Comparison of ENCODE assay signal across 8 mouse cellular contexts in the genomic region with DNA sequence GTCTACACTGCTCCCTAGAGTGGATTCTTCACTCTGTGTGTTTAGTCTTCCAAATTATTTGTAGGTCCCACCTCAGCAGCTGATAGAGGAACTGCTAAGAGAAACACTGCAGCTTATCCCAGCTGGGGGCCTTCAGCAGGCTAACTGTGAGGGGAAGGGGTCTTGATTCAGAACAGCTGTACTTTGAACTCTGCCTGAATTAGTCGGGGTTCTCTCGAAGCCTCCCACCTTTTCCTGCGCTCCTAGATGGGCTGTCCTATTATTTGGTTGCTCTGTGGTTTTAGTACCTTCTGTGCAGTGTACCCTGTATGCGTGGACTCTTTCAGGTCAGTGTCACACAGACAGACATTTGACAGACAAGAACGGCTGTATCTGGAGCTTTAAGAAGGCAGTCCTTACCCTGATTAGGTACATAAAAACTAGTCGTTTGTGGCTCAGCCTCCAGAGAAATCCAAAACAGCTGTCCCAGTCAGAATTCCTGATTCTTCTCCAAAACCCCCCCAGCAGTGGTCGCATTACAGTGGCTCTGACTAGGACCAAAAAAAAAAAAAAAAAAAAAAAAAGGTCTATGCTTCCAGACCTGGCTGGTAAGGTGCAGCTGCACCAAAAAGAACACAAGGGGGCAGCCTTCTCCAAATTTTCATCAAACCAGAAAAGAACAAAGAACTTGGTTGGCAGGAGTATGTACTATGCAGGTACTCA.
A peak's percentile ranks its signal among the peaks of the same experiment; 100 is the strongest.
DNase-seq lines count a peak whose midpoint lies in the region; ATAC-seq and TF ChIP-seq lines count a peak whose summit lies in the region.

No protein-coding gene starts in this region.

- in situ Hi-C loops in Patski (cut with MboI; ENCODE audit: low pct_unique_long_range_greater_than_20kb), result loop anchor here (10.0 to 25.0 kb wide), 2 partner anchors 497 to 769 kb away; no protein-coding TSS in a partner anchor

- H3K4me3 ChIP-seq in heart, embryonic 15.5 days, result no peak overlapping the region
- H3K4me3 ChIP-seq in kidney, embryonic 15.5 days (replicated peaks), result no peak overlapping the region
- no peak overlapping the region for H3K4me3 ChIP-seq in limb, embryonic 15.5 days
- no peak overlapping the region for H3K4me3 ChIP-seq in neural tube, embryonic 11.5 days (ENCODE audit: low read depth, low read length)

- no peaks in the 10 kb centered on the region for H3K27me3 ChIP-seq in Patski
- no peaks in the 10 kb centered on the region for H3K27me3 ChIP-seq in heart, embryonic 15.5 days
- H3K27me3 ChIP-seq in kidney, embryonic 15.5 days, result no peaks in the 10 kb centered on the region
- H3K27me3 ChIP-seq in limb, embryonic 15.5 days, result no peaks in the 10 kb centered on the region
- H3K27me3 ChIP-seq in neural tube, embryonic 11.5 days (ENCODE audit: control insufficient read depth, insufficient read depth, low read length), result no peaks in the 10 kb centered on the region

- peak; percentile 65 for ATAC-seq in Patski
- 0 out of 2 replicates have a peak, but pooled peaks have one; percentile 72 for ATAC-seq in heart, embryonic 15.5 days (replicated peaks; ENCODE audit: insufficient number of reproducible peaks, insufficient read depth, low FRiP score, low read depth)
- ATAC-seq in kidney, embryonic 15.5 days (replicated peaks; ENCODE audit: low FRiP score), result peak; percentile 55
- peak; percentile 86 for ATAC-seq in limb, embryonic 15.5 days (ENCODE audit: insufficient number of reproducible peaks, low FRiP score, low TSS enrichment, low read depth)
- ATAC-seq in neural tube, embryonic 11.5 days (ENCODE audit: insufficient read depth, low FRiP score, low TSS enrichment), result peak; percentile 80; the same call in 1 of the 2 replicates

- H3K4me1 ChIP-seq in heart, embryonic 15.5 days (replicated peaks), result peaks cover 6% of the 10 kb centered on the region
- H3K4me1 ChIP-seq in kidney, embryonic 15.5 days, result peaks cover 29% of the 10 kb centered on the region
- H3K4me1 ChIP-seq in limb, embryonic 15.5 days, result peaks cover 30% of the 10 kb centered on the region
- peaks cover 10% of the 10 kb centered on the region for H3K4me1 ChIP-seq in neural tube, embryonic 11.5 days (ENCODE audit: control insufficient read depth, insufficient read depth, low read length)

- peak; percentile 77 for TF ChIP-seq CTCF in Patski (IDR thresholded peaks at IDR 0.05)

- no peak overlapping the region for H3K9ac ChIP-seq in heart, embryonic 15.5 days
- no peak overlapping the region for H3K9ac ChIP-seq in kidney, embryonic 15.5 days
- H3K9ac ChIP-seq in limb, embryonic 15.5 days, result no peak overlapping the region
- no peak overlapping the region for H3K9ac ChIP-seq in neural tube, embryonic 11.5 days (ENCODE audit: low read length)

- POLR2A ChIA-PET in Patski (lab: Charles Lee), result interaction anchor here (0.6 to 1.1 kb wide), 2 partner anchors 152 to 828 kb away, joined by 3 read pairs; a partner anchor contains a TSS

- H3K27ac ChIP-seq in heart, embryonic 15.5 days, result no peak overlapping the region
- peak overlapping the region; percentile 71 for H3K27ac ChIP-seq in kidney, embryonic 15.5 days
- peak overlapping the region; percentile 73 for H3K27ac ChIP-seq in limb, embryonic 15.5 days
- H3K27ac ChIP-seq in neural tube, embryonic 11.5 days (ENCODE audit: low read depth, low read length), result peak overlapping the region; percentile 65

- no peaks in the 10 kb centered on the region for H3K9me3 ChIP-seq in heart, embryonic 15.5 days (replicated peaks)
- H3K9me3 ChIP-seq in kidney, embryonic 15.5 days (replicated peaks), result no peaks in the 10 kb centered on the region
- H3K9me3 ChIP-seq in limb, embryonic 15.5 days, result no peaks in the 10 kb centered on the region
- no peaks in the 10 kb centered on the region for H3K9me3 ChIP-seq in neural tube, embryonic 11.5 days (ENCODE audit: control insufficient read depth, low read length)

- H3K36me3 ChIP-seq in heart, embryonic 15.5 days, result no peaks in the 10 kb centered on the region
- H3K36me3 ChIP-seq in kidney, embryonic 15.5 days, result no peaks in the 10 kb centered on the region
- H3K36me3 ChIP-seq in limb, embryonic 15.5 days, result no peaks in the 10 kb centered on the region
- H3K36me3 ChIP-seq in neural tube, embryonic 11.5 days (ENCODE audit: control insufficient read depth, insufficient read depth, low read length), result no peaks in the 10 kb centered on the region

- no peak overlapping the region for H3K4me2 ChIP-seq in heart, embryonic 15.5 days
- 0 out of 2 replicates have a peak overlapping the region, but pooled peaks have one; percentile 7 for H3K4me2 ChIP-seq in kidney, embryonic 15.5 days
- H3K4me2 ChIP-seq in limb, embryonic 15.5 days, result no peak overlapping the region
- H3K4me2 ChIP-seq in neural tube, embryonic 11.5 days (ENCODE audit: low read depth), result no peak overlapping the region

- DNase-seq in 416B (ENCODE audit: low read depth) (peak; percentile 77), Patski (ENCODE audit: low read depth, low spot score) (peak; percentile 27)
- DNase-seq in embryo, embryonic 10 days (ENCODE audit: low spot score), result peak; percentile 77
- peak; percentile 69 for DNase-seq in neural tube, embryonic 11.5 days (ENCODE audit: low spot score)
- peak; percentile 60 for DNase-seq in thymus, postnatal 4 days

- 41% methylated on average over 7 of the region's 7 CpGs for WGBS in heart, embryonic 15.5 days
- 32% methylated on average over 7 of the region's 7 CpGs for WGBS in kidney, embryonic 15.5 days
- WGBS in limb, embryonic 15.5 days, result 21% methylated on average over 7 of the region's 7 CpGs
- WGBS in neural tube, embryonic 11.5 days, result 40% methylated on average over 7 of the region's 7 CpGs

- CTCF ChIA-PET in Patski (lab: Charles Lee), result interaction anchor here (0.6 to 2.2 kb wide), 5 partner anchors 9 to 835 kb away, joined by 3 to 9 read pairs (median 3); no protein-coding TSS in a partner anchor

Comparison
In these comparisons a context has a peak if more than half of its experiments do, and no peak if none do; other contexts are left out.
1. DNase-seq: peak in every context shown above with its lines; median percentile 77 in 416B; 77 in embryo, embryonic 10 days; 69 in neural tube, embryonic 11.5 days; 60 in thymus, postnatal 4 days; 27 in Patski.